Mouse (Mus musculus): ENCODE measurements around the gene Aars2.

Aars2 gene
- long read RNA-seq, experiment 1, transcript Aars2-201 (22 exons, 3,349 nt), result major isoform, 5 of 7 reads
- long read RNA-seq, experiment 1, partial matches to known transcripts, result 2 of 7 reads
- long read RNA-seq, experiment 1, other reads (novel, unspliced or antisense), result 0 of 7 reads
- long read RNA-seq, experiment 2, partial matches to known transcripts, result 1 of 6 reads
- long read RNA-seq, experiment 2, other reads (novel, unspliced or antisense), result 2 of 6 reads

DNA sequence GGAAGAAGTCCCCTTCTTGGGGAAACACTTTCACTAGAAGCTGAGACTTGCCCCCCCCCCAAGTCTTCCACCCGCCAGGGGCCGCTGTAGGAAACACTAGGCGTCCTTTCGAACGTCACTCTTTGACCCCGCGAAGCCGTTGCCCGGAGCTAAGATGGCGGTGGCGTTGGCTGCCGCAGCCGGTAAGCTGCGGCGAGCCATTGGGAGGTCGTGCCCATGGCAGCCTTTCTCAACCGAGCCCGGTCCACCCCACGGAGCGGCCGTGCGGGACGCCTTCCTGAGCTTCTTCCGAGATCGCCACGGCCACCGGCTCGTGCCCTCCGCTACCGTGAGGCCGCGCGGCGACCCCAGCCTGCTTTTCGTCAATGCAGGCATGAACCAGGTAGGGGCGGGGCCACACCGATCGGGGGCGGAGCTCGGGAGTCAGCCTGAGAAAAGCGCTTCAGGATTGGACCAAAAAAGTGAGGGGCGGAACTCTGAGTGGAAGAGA lies at the start of gene Aars2:
Gene Aars2 (plus strand): TSS at position 142 of the 490 bp plus-strand sequence.
- intact Hi-C loops (cut with DNase I), result no loop called here

DNA sequence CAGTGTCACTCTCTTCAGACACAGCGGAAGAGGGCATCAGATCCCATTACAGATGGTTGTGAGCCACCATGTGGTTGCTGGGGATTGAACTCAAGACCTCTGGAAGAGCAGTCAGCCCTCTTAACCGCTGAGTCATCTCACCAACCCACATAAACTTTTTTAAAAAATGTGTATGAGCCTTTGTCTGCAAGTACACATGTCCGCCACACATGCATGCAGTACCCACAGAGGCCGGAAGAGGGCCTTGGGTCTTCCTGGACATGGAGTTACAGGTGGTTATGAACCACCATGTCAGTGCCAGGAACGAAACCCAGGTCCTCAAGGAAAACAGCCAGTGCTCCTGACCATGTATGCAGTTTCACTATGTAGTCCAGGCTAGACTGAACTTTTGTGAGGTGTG lies 49.2 kb upstream of the Aars2 start:
- intact Hi-C loops (cut with DNase I), result no loop called here

DNA sequence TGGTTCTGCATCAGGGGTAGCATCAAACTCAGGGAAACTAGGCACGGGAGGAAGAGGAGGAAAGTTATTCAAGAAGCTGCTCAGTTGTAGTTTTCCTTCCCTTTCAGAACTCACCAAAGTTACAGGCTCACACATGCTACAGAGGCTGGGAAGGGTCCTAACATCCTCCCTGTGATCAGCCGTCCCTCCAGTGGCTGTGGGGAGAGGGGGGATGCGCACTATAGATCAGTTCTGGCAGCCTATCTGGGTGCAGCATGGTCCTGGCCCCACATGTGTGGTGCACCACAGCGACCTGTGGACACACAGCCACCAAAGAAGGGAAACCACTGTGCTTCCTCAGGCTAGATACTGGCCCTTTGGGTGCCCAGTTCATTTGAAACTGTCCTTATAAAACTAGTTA lies 48.1 kb upstream of the Aars2 start:
- intact Hi-C loops (cut with DNase I), result no loop called here

DNA sequence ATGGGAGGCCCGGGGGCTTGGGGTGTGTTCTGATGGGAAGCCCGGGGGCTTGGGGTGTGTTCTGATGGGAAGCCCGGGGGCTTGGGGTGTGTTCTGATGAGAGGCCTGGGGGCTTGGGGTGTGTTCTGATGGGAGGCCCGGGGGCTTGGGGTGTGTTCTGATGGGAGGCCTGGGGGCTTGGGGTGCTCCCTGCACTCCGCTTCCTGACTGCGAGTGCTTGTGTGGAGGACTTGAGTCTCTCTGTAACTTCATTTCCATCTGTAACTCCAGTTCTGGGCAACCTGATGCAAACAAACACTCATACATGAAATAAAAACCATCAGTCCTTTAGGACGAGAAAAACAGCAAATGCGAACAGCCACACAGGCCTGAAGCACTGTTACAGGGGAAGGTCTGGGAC lies 47.6 kb upstream of the Aars2 start:
- intact Hi-C loops (cut with DNase I), result no loop called here

DNA sequence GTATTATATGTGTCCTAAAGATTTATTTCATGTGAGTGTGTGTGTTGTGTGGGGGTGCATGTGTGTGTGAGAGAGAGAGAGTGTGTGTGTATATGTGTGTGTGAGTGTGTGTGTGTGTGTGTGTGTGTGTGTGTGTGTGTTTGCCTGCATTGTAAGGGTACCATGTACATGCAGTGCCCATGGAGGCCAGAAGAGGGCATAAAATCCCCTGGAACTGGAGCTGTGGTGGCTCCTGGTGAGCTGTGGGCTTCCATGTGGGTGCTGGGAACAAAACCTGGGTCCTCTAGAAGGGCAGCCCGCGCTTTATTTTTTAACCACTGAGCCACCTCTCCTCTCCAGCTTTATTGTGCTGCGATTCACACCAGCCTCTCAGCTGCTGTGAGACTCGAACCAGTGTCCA lies 44.1 kb upstream of the Aars2 start:
- intact Hi-C loops (cut with DNase I), result no loop called here

DNA sequence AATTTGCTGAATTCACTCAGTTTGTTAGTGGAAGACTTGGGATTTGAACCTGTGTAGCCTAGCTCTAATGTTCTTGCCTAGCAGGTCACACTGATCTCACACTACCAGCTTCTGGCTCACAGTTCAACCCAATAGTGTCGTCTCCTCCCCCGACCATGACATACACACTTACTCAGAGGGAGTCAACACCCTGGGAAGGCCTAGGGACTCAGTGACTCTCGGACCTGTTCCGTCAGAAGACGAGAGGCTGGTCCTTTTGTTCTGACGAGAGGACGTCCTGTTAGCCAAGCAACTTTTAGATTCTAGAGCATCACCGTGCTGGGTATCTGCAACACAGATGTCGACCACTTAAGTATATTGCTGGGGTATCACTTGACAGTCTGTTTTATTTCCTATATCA lies 42.4 kb upstream of the Aars2 start:
- intact Hi-C loops (cut with DNase I), result no loop called here

DNA sequence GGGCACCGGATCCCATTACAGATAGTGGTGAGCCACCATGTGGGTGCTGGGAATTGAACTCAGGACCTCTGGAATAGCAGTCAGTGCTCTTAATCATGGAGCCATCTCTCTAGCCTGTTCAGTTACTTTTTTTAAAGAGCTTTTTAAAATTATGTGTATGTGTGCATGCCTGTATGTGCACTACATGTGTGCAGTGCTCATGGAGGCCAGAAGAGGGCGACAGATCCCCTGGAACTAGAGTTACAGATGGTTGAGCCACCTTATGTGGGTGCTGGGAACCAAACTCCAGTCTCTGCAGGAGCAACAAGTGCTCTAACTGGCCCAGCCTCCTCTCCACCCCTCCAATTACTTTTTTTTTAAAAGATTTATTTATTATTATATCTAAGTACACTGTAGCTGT lies 39.9 kb upstream of the Aars2 start:
- intact Hi-C loops (cut with DNase I), result no loop called here

DNA sequence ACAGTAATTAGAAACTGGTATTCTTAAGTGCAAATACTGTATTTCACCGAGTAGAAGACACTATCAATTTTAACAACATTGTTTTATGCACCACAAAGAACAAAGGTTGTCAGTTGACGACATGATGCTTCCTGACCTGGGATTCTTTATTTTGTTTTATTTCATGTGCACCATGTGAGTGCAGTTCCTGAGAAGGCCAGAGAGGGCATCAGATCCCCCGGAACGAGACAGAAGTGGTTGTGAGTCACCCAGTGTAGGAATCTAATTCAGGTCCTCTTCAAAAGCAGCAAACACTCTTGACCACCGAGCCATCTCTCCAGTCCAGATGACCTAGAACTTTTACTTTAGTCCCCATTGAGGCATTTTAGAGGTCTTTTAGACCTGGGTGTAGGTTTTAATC lies 38.3 kb upstream of the Aars2 start:
- intact Hi-C loops (cut with DNase I), result no loop called here

DNA sequence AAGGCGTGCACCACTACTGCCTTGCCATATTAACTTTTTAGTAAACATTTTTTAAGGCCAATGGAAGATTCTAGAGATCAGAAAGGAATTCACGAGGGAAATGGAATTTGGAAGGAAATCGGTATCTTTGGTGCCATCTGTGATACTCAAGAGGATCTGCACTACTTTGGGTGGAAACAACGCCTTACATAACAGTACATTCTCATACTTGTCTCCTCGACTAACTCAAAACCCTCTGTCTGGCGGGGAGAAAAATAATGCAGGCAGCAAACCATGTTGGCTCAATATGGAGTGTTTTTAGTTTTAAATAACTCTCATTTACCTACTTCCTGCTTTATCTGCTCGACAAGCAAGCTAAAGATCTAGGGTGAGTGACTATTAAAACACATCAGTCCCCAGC lies 35.9 kb upstream of the Aars2 start:
- intact Hi-C loops (cut with DNase I), result loop anchor here (10.0 kb wide), 1 partner anchor 184 kb away; the partner anchor contains the start of gene Capn11

DNA sequence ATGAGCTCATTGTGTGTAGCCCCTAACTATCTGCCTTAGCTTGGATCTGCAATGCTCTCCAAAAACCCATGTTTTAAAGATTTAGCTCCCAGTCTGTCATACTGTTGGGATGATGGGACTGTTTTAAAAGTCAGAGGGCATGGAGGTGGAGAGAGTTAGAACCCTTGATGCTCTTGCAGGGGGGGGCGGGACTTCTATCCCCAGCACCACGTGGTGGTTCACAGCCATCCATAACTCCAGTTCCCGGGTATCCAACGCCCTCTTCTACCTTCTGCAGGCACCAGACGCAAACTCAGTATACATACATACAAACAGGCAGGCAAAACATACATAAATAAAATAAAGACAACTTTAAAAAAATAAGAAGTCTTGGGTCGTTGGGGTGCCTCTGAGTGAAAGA lies 33.0 kb upstream of the Aars2 start:
- intact Hi-C loops (cut with DNase I), result loop anchor here (10.0 kb wide), 1 partner anchor 181 kb away; the partner anchor contains the start of gene Capn11

DNA sequence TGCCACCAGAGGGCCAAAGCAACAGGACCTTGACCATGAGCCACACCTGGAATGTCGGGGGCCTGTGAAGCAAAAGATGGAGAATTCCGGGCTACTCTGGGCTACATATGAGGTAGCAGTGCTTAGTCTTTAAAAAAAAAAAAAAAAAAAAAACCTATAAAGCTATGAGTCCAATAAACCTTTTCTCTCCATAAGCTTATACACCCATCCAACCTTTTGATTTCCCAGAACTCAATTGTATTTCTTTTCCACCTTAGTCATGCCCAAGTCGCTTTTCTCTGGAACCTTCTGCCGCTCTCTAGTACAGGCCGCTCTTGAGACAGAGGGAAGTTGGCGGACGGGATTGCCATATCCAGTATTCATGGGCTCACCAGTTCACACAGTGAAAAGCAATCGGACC lies 32.5 kb upstream of the Aars2 start:
- intact Hi-C loops (cut with DNase I), result loop anchor here (10.0 kb wide), 1 partner anchor 181 kb away; the partner anchor contains the start of gene Capn11

DNA sequence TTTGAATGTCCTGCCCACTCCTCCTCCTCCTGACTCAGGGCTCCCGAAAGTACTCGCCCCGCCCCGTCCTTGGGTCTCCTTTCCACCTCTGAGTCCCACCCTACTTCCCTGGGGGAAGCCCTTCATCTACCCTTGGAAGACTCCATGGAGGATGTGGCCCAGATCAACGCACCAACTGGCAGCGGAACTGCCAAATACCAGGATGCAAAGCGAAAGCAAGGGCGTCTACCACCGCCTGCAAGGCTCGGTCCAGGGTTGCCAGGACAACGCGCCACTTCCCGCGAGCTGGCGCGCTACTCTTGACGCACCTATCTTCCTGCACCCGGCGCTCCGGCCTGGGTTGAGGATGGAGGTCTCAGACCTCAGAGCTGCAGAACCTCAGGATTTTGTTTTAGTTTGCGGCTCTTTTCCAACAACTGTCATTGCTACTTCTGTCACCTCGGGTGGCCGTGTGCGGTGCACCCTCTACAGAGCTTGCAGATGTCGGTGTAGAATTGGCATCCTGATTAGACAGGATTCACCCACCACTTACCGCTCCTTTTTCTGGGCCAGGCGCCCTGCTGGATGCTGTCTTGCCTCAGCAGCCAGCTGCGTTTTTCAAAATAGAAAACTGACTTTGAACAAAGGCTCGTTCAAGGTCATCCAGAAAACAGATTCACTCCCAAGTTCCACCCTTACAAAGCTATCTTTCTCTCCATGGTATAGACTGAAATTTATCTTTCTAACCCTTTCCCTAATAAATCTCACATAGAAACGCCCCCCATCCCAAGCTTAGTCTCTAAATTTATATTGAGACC lies 31.8 kb upstream of the Aars2 start, which contains the start of gene Spats1:
Gene Spats1 (minus strand): TSS at position 747 of the 797 bp plus-strand sequence.
- intact Hi-C loops (cut with DNase I), result loop anchor here (10.0 kb wide), 1 partner anchor 180 kb away; the partner anchor contains the start of gene Capn11

DNA sequence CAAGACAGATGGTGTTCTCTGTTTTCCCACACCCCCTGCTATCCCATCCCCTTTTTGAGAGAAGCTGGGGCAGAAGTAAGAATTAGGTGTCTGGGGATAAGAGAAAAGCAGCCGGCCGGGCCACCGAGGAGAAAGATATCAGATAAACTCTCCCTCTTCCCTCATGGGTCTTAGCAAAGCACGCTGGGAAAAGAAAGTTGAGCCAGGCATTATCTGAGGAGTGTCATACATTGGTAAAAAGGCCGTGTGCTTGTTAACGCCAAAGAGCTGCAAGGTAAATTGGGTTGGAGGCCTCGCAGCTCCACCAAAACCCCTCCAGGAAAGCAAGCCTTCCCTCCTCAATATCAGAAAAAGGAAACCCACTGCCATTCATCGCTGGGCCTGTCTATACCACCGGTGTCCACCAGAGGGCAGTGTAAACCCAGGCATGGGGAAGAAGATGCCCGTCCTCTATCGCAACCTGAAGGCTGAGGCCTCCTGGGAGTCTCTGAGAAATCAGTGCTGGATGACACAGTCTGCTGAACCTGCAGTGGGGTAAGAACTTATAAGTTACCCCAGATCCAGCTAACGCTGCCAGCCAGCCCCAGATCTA lies 28.3 kb upstream of the Aars2 start:
- intact Hi-C loops (cut with DNase I), result loop anchor here (1.0 to 10.0 kb wide), 2 partner anchors 72 to 176 kb away; partner anchors contain the start of gene Capn11

DNA sequence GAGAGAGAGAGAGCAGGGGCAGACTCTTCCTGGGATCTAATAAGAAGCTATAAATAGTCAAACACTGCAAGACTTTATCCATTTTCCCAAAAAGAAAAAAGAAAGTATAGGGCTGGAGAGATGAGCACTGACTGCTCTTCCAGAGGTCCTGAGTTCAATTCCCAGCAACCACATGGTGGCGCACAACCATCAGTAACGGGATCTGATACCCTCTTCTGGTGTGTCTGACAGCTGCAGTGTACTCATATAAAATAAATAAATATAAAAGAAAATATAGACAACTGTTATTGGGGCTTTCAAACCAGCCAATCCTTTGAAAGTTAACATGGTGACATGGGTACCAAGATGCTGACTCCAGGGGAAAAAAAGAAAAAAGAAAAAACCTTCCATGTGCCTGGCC lies 26.2 kb upstream of the Aars2 start:
- intact Hi-C loops (cut with DNase I), result no loop called here

DNA sequence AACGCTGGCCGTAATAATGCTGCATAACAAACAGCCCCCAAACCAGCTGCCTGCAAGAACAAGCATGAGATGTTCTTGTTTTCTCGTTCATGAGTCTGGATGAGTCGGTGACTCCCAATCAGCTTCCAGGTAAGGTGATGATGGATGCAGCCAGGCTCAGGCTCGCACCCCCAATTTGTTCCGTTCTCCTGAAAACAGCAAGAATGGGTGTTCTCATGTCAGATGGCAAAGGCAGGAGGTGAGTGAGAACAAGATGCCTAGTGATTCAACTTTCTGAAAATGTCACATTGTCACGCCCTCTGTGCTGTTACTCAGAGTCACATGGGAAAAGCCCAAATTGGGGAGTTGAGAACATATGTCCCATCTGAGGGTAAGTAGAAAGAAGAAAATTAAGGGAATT lies 21.1 kb upstream of the Aars2 start:
- intact Hi-C loops (cut with DNase I), result no loop called here

DNA sequence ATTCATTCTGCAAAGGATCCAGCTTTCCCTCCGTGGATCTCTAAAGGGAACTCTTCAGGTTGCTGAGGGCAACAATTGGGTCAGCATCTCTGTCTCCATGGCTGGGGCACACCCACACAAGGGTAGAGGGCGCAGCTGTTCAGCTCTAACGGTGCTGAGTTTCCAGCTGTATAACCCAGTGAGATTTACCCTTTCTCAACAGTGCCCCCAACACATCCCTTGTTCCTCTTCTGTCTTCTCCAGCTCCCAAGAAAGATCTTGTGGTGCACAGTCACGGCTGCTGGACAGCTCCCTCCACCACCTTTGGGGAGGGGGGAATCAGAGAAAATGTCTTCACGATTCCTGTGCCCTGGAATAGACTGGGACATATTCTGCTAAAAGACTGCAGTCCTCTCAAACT lies 19.4 kb upstream of the Aars2 start:
- intact Hi-C loops (cut with DNase I), result no loop called here

DNA sequence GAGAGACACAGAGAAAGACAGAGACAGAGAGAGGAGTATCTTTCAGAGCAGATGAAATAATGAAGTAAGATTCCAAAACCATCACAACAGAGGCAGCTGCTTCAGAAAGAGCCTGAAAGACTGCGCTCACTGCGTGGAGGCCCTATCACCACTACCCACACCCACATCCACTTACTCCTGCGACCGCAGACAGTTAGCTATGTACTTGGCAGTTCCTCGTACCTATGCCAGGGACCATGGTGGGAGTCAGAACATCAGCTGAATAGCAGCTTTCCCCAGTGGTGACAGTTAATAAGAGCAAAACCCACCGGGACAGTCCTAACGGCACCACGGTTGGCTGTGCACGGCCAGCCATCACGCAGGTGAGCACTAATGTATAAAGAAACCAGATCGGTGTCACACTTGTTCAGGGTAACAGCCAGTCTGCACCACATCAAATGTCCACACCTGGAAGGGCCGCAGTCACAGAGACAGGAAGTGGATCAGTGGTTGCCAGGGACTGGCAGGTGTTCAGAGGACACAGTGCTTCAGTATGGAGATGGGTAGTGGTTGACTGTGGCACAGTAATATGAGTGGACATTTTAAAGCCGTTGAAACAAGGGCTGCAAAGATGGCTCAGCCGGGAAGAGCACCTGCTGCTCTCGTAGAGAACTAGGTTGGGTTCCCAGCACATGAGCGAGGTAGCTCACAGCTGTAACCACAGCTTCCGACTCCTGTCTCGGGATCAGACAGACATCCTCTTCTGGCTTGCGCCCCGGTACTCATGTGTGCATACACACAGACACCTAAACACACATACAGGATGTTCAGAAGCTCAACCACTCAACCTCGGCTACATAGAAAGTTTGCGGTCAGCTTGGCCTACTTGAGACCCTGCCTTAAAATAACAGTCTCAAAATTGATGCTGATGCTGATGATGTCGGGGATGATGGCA lies 18.1 kb upstream of the Aars2 start:
- intact Hi-C loops (cut with DNase I), result no loop called here

DNA sequence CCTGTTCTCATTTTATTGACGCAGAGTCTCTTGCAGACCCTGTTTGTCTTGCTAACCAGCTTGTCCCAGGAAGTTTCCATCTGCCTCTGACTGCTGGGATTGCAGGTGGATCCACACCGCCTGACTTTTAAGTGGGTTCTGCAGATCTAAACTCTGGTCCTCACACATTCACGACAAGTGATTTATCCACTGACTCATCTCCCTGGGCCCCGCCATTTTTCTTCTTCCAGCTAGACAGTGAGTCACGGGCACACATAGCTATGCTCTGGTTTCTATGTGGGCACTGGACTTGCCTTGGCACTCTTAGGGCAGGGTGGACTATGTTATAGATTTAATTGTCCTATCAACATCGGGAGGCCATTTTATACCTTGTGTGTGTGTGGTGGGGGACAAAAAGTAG lies 16.9 kb upstream of the Aars2 start:
- intact Hi-C loops (cut with DNase I), result no loop called here

DNA sequence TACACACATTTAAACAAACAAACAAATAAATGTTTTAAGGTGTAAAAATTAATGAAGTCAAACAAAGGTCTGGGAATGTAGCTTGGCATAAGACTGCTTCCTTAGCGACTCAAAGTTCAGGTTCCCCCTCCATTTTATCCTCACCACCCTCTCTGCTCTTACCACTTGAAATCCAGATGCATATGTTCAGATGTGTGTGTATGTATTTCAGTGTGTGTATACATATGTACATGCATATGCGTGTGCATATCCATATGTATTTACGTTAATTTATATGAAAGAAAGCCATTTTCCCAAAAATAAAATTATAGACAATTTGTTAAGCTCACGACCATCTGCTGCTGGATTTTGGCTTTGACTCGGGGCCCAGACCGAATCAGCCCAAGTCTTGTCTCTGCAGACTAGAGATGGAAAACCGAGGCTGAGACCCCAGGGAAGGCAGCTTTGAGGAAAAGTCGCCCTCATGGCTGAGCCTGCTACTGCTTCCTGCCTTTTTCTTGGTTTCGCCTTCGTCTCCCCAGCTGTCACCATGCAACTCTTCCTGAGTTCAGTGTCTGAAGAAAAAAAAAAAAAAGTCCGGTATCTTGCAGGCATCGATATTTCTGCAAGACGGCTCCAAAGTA lies 16.0 kb upstream of the Aars2 start:
- intact Hi-C loops (cut with DNase I), result no loop called here

DNA sequence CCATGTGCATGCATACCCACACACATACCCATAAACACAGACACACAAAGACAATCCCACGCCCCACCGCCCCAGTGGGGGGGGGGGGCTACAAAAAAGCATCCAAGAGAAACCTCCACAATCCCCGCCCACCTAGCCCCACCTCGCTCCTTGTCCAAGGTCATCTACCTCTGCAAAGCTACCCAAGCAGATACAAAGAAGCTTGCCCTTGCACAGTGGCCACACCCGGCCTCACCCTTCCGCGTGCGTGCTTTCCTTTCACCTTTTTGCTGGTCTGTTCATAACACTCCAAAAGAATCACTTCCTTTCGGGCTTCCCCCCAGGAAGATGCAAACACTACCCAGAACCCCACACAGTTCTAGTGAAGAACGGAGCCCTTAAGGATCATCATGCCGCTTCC lies 11.2 kb upstream of the Aars2 start:
- intact Hi-C loops (cut with DNase I), result no loop called here

All from adrenal gland (tissue).